In the genomic region with DNA sequence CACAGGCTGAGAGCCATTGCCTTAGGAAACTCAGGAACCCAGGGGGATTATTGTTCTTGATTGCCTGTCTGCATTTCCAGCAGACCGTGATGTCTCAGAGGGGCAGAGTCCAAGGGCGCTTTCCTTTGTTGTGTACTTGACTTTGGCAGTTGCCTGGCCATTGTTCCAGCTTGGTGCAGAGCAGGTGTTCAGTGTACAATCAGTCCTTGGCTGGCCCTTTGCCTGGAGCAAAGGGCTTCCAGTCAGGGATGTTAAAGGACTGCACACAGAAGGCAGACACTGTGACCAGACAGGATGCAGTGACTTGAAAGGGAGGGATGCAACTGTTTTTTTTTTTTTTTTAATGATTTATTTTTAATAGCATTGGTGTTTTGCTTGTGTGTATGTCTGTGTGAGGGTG, we compare ENCODE assay signal across 1 mouse cellular context.
TF ChIP-seq lines count a peak whose summit lies in the region.

No protein-coding gene starts in this region.

TF ChIP-seq in myocyte, 11 proteins besides CTCF, POLR2A, EP300 and RAD21 (continued from another document):
- no peak for TF ChIP-seq SRF (IDR thresholded peaks at IDR 0.05; ENCODE audit: control insufficient read depth, insufficient read length, low read depth)
